Mouse (Mus musculus): Measurements from ENCODE around the gene Tmem231. TPM values are rescaled to one million over a fixed set of nuclear protein-coding genes. Genes with fewer than 3 reads are reported as not detected.

The Tmem231 gene
- polyA plus RNA-seq, 2 experiments: 15.7 to 16.3 TPM

- Histone ChIP-seq H3K36me3 (ENCODE audit: control insufficient read depth, insufficient read depth, low read length) (0 out of 2 replicates have a peak, but pooled peaks cover 2% of the 10 kb centered on the region), H3K4me1 (ENCODE audit: control insufficient read depth, insufficient read depth, low read length) (peaks cover 7% of the 10 kb centered on the region; the same call in 1 of the 2 replicates), H3K9me3 (ENCODE audit: control insufficient read depth, low read length) (no peaks in the 10 kb centered on the region), H3K4me3 (replicated peaks; ENCODE audit: low read length) (no peak overlapping the region), H3K27ac (replicated peaks; ENCODE audit: low read depth, low read length) (no peak overlapping the region), H3K4me2 (replicated peaks; ENCODE audit: low read depth, low read length, severe bottlenecking) (0 out of 2 replicates have a peak overlapping the region, but pooled peaks have one; percentile 87), H3K9ac (ENCODE audit: low read depth, low read length, severe bottlenecking) (no peak overlapping the region), H3K27me3 (ENCODE audit: control insufficient read depth, insufficient read depth, low read length) (no peaks in the 10 kb centered on the region)
- ATAC-seq (ENCODE audit: low FRiP score, low read depth) (no peak), DNase-seq (ENCODE audit: low spot score) (no peak)
- no peak for TF ChIP-seq POLR2A (IDR thresholded peaks at IDR 0.05; ENCODE audit: borderline replicate concordance, extremely low read depth, insufficient read depth, insufficient read length)
- WGBS: 88% methylated on average over 2 of the region's 2 CpGs
Observed at GRCm38 (mm10) chr8:111934201-111934600, 520 bp upstream of the Tmem231 start.

- peak; percentile 48 for ATAC-seq (ENCODE audit: low FRiP score, low read depth)
- Histone ChIP-seq H3K4me3 (replicated peaks; ENCODE audit: low read length) (peak overlapping the region; percentile 69), H3K4me2 (replicated peaks; ENCODE audit: low read depth, low read length, severe bottlenecking) (peak overlapping the region; percentile 87), H3K27ac (replicated peaks; ENCODE audit: low read depth, low read length) (peak overlapping the region; percentile 80), H3K27me3 (ENCODE audit: control insufficient read depth, insufficient read depth, low read length) (no peaks in the 10 kb centered on the region), H3K9ac (ENCODE audit: low read depth, low read length, severe bottlenecking) (peak overlapping the region; percentile 70), H3K36me3 (ENCODE audit: control insufficient read depth, insufficient read depth, low read length) (0 out of 2 replicates have a peak, but pooled peaks cover 2% of the 10 kb centered on the region), H3K9me3 (ENCODE audit: control insufficient read depth, low read length) (no peaks in the 10 kb centered on the region), H3K4me1 (ENCODE audit: control insufficient read depth, insufficient read depth, low read length) (peaks cover 7% of the 10 kb centered on the region; the same call in 1 of the 2 replicates)
- WGBS: 26% methylated on average over 19 of the region's 19 CpGs
- peak; percentile 78 for DNase-seq (ENCODE audit: low spot score)
- no peak for TF ChIP-seq POLR2A (IDR thresholded peaks at IDR 0.05; ENCODE audit: borderline replicate concordance, extremely low read depth, insufficient read depth, insufficient read length)
Observed at GRCm38 (mm10) chr8:111932580-111933336, 923 bp downstream of the Tmem231 start.

GRCm38 (mm10) chr8:111931721-111932120 is 2.0 kb downstream of the Tmem231 start:
- no peak overlapping the region for H3K4me3 ChIP-seq (replicated peaks; ENCODE audit: low read length)
- no peak for TF ChIP-seq POLR2A (IDR thresholded peaks at IDR 0.05; ENCODE audit: borderline replicate concordance, extremely low read depth, insufficient read depth, insufficient read length)
- no peak overlapping the region for H3K27ac ChIP-seq (replicated peaks; ENCODE audit: low read depth, low read length)
- DNase-seq (ENCODE audit: low spot score): no peak
- peaks cover 7% of the 10 kb centered on the region; the same call in 1 of the 2 replicates for H3K4me1 ChIP-seq (ENCODE audit: control insufficient read depth, insufficient read depth, low read length)
- no peaks in the 10 kb centered on the region for H3K27me3 ChIP-seq (ENCODE audit: control insufficient read depth, insufficient read depth, low read length)
- no peak overlapping the region for H3K4me2 ChIP-seq (replicated peaks; ENCODE audit: low read depth, low read length, severe bottlenecking)
- no peak for ATAC-seq (ENCODE audit: low FRiP score, low read depth)
- no peak overlapping the region for H3K9ac ChIP-seq (ENCODE audit: low read depth, low read length, severe bottlenecking)
- H3K36me3 ChIP-seq (ENCODE audit: control insufficient read depth, insufficient read depth, low read length): peaks cover 4% of the 10 kb centered on the region; the same call in 1 of the 2 replicates
- no peaks in the 10 kb centered on the region for H3K9me3 ChIP-seq (ENCODE audit: control insufficient read depth, low read length)
- 68% methylated on average over 16 of the region's 16 CpGs for WGBS

- H3K4me1 ChIP-seq (ENCODE audit: control insufficient read depth, insufficient read depth, low read length): peaks cover 7% of the 10 kb centered on the region; the same call in 1 of the 2 replicates
- peaks cover 4% of the 10 kb centered on the region; the same call in 1 of the 2 replicates for H3K36me3 ChIP-seq (ENCODE audit: control insufficient read depth, insufficient read depth, low read length)
- ATAC-seq (ENCODE audit: low FRiP score, low read depth): no peak
- TF ChIP-seq POLR2A (IDR thresholded peaks at IDR 0.05; ENCODE audit: borderline replicate concordance, extremely low read depth, insufficient read depth, insufficient read length): no peak
- no peak overlapping the region for H3K4me2 ChIP-seq (replicated peaks; ENCODE audit: low read depth, low read length, severe bottlenecking)
- no peak for DNase-seq (ENCODE audit: low spot score)
- H3K4me3 ChIP-seq (replicated peaks; ENCODE audit: low read length): no peak overlapping the region
- no peaks in the 10 kb centered on the region for H3K27me3 ChIP-seq (ENCODE audit: control insufficient read depth, insufficient read depth, low read length)
- WGBS: 77% methylated on average over 8 of the region's 8 CpGs
- H3K9me3 ChIP-seq (ENCODE audit: control insufficient read depth, low read length): no peaks in the 10 kb centered on the region
- H3K9ac ChIP-seq (ENCODE audit: low read depth, low read length, severe bottlenecking): no peak overlapping the region
- H3K27ac ChIP-seq (replicated peaks; ENCODE audit: low read depth, low read length): no peak overlapping the region
Observed at GRCm38 (mm10) chr8:111929648-111930344, 3.9 kb downstream of the Tmem231 start.

GRCm38 (mm10) chr8:111924976-111925375 is 8.7 kb downstream of the Tmem231 start:
- ATAC-seq (ENCODE audit: low FRiP score, low read depth): no peak
- no peak for DNase-seq (ENCODE audit: low spot score)
- Histone ChIP-seq H3K27ac (replicated peaks; ENCODE audit: low read depth, low read length) (no peak overlapping the region), H3K9ac (ENCODE audit: low read depth, low read length, severe bottlenecking) (no peak overlapping the region), H3K27me3 (ENCODE audit: control insufficient read depth, insufficient read depth, low read length) (no peaks in the 10 kb centered on the region), H3K9me3 (ENCODE audit: control insufficient read depth, low read length) (no peaks in the 10 kb centered on the region), H3K4me3 (replicated peaks; ENCODE audit: low read length) (no peak overlapping the region), H3K4me2 (replicated peaks; ENCODE audit: low read depth, low read length, severe bottlenecking) (no peak overlapping the region), H3K4me1 (ENCODE audit: control insufficient read depth, insufficient read depth, low read length) (no peaks in the 10 kb centered on the region), H3K36me3 (ENCODE audit: control insufficient read depth, insufficient read depth, low read length) (peaks cover 2% of the 10 kb centered on the region; the same call in 1 of the 2 replicates)
- 85% methylated on average over 7 of the region's 7 CpGs for WGBS
- TF ChIP-seq POLR2A (IDR thresholded peaks at IDR 0.05; ENCODE audit: borderline replicate concordance, extremely low read depth, insufficient read depth, insufficient read length): no peak
